Mouse (Mus musculus) layer of hippocampus, postnatal 10 days (tissue): ENCODE data around the gene Mark1. TPM values are rescaled to one million over a fixed set of nuclear protein-coding genes. Genes with fewer than 3 reads are reported as not detected.

Experiments
- DNase-seq, 2 experiments: peaks; one replicate each; pipeline ENCODE4 v3.0.0; 2021; ENCODE audit warnings: low spot score in 2 of 2
- total RNA-seq, 2 experiments: library from RNA; stranded (reverse); gene quantifications; 2 replicates each; pipeline ENCODE4 v1.2.3; 2021

Gene Mark1
- total RNA-seq, 2 experiments from 2014 or later: 59.7 to 64.4 TPM

- no peak for DNase-seq
These were observed 36.2 kb downstream of the Mark1 start for GRCm38 (mm10) chr1:184963121-184963693.

- no peak for DNase-seq
These were observed 37.5 kb downstream of the Mark1 start for GRCm38 (mm10) chr1:184961853-184962252.

- DNase-seq: no peak
These were observed 40.6 kb downstream of the Mark1 start for GRCm38 (mm10) chr1:184958818-184959217.

GRCm38 (mm10) chr1:184958388-184958787 lies 41.0 kb downstream of the Mark1 start:
- no peak for DNase-seq

GRCm38 (mm10) chr1:184951758-184952157 lies 47.6 kb downstream of the Mark1 start:
- DNase-seq: no peak

- no peak for DNase-seq
These were observed 48.3 kb downstream of the Mark1 start for GRCm38 (mm10) chr1:184951057-184951456.

- DNase-seq: no peak
These were observed 61.3 kb downstream of the Mark1 start for GRCm38 (mm10) chr1:184938106-184938505.

- no peak for DNase-seq
These were observed 63.4 kb downstream of the Mark1 start for GRCm38 (mm10) chr1:184935980-184936379.

GRCm38 (mm10) chr1:184935490-184935889 lies 63.9 kb downstream of the Mark1 start:
- no peak for DNase-seq

- DNase-seq: no peak
These were observed 68.3 kb downstream of the Mark1 start for GRCm38 (mm10) chr1:184931097-184931496.

GRCm38 (mm10) chr1:184928382-184928781 lies 71.0 kb downstream of the Mark1 start:
- DNase-seq: no peak

- DNase-seq: no peak
These were observed 71.5 kb downstream of the Mark1 start for GRCm38 (mm10) chr1:184927911-184928310.

GRCm38 (mm10) chr1:184922824-184923223 lies 76.5 kb downstream of the Mark1 start:
- no peak for DNase-seq

GRCm38 (mm10) chr1:184920057-184920456 lies 79.3 kb downstream of the Mark1 start:
- no peak for DNase-seq

- DNase-seq: no peak
These were observed 81.0 kb downstream of the Mark1 start for GRCm38 (mm10) chr1:184918227-184918888.

GRCm38 (mm10) chr1:184912336-184912735 lies 87.0 kb downstream of the Mark1 start:
- DNase-seq: no peak

GRCm38 (mm10) chr1:184911861-184912260 lies 87.5 kb downstream of the Mark1 start:
- DNase-seq: no peak

- DNase-seq: no peak
These were observed 90.8 kb downstream of the Mark1 start for GRCm38 (mm10) chr1:184908558-184908957.

- no peak for DNase-seq
These were observed 93.2 kb downstream of the Mark1 start for GRCm38 (mm10) chr1:184905904-184906745.

- peak; percentile 56 to 68 for DNase-seq
These were observed 94.0 kb downstream of the Mark1 start for GRCm38 (mm10) chr1:184905371-184905770.

- DNase-seq: no peak
These were observed 95.7 kb downstream of the Mark1 start for GRCm38 (mm10) chr1:184903697-184904096.

- DNase-seq: no peak
These were observed 96.5 kb downstream of the Mark1 start for GRCm38 (mm10) chr1:184902886-184903285.
